Mouse (Mus musculus) erythroid progenitor cell, adult 5-6 weeks (primary cell): ENCODE results near the gene Gm28635. TPM values are rescaled to one million over a fixed set of nuclear protein-coding genes. Genes with fewer than 3 reads are reported as not detected.

Experiments
- ATAC-seq: replicated peaks from 2 replicates; pipeline ENCODE4 v1.8.0; 2016; ENCODE audit warnings: moderate number of reproducible peaks, mild to moderate bottlenecking, moderate TSS enrichment, inconsistent platforms; ENCODE audit not compliant: poor library complexity, low FRiP score, severe bottlenecking
- total RNA-seq, 2 experiments: library from RNA; stranded (forward) in 1 of 2; stranded (reverse) in 1 of 2; fragments of 150-400 nt in 1 of 2; fragments of 186-747, 209-891 nt in 1 of 2; gene quantifications; 2 replicates each; pipeline versions ENCODE4 v1.2.3 to v1.2.4; 2015 to 2017; ENCODE audit warnings: low replicate concordance in 2 of 2

Gene Gm28635
- total RNA-seq (2015; ENCODE audit: low replicate concordance) (not detected in 2 replicates), total RNA-seq (2017; ENCODE audit: low replicate concordance) (1.1 TPM in 1 of 2 replicates, not detected in the other)

DNA sequence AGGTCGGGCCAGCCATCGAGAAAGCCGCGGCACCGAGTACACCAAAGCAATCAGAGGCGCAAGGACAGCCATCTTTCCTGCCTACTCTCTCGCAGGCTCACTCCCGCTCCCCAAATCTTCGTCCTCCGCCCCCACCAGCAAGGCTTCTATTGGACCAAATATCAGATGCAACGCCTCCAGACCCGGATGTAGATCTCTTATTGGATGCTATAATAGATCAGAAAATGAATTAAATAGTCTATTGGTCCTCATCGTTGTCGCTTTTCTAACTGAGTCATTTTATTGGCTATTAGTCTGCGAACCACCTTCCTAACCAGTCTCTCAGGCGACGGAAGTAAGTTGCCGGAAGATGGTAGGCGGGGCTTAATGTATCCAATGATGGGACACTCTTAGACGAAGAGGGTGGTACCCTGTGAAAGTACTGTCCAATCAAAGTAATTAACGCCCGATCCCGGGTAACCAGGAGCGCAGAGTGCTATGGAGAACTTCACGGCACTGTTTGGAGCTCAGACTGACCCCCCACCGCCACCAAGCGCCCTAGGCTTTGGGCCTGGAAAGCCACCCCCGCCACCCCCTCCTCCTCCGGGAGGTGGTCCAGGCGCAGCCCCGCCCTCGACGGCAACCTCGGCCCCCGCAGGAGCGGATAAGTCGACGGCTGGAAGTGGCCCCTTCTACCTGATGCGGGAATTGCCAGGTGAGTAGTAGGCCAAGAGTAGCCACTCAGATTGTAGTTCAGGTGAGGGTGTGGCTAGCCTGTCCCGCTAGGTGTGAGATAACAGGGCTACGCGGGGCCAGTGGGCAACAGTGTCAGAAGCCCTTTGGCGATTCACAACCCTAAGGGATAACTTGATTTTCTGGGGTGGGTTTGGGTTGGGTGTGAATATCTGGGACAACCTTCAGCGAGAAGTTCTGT lies at the start of gene Gm28635, which contains the start of gene Med19:
Gene Gm28635 (minus strand): TSS at position 74 of the 913 bp plus-strand sequence.
Gene Med19 (plus strand): TSS at position 435 of the 913 bp plus-strand sequence.
- ATAC-seq, result peak; percentile 89

- peak; percentile 97 for ATAC-seq
Observed at GRCm38 (mm10) chr2:84727172-84727858, 49.5 kb upstream of the Gm28635 start, which contains the start of gene Clp1. Gene Clp1 (minus strand): TSS chr2:84727350.

GRCm38 (mm10) chr2:84726716-84727115 lies 48.9 kb upstream of the Gm28635 start:
- no peak for ATAC-seq

GRCm38 (mm10) chr2:84725770-84726169 lies 47.9 kb upstream of the Gm28635 start:
- no peak for ATAC-seq

GRCm38 (mm10) chr2:84723856-84724255 lies 46.0 kb upstream of the Gm28635 start:
- ATAC-seq, result no peak

DNA sequence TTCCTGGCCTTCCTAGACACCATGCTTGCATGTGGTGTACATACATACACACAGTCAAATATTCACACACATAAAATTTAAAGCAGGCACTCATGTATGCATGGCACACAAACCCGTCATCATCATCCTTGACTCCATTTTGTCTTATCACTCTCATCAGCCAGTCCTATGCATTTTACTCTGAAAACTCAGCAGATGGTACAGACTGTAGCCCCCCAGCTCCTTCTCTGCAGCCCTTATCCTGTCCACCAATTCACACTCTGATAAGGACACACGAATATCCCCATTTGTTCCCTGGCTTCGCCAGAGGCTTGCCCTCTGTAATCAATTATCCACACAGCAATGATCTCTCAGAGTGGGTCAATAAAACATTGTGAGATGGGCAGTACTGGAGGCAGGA lies 43.3 kb upstream of the Gm28635 start:
- ATAC-seq, result no peak

- ATAC-seq, result no peak
Observed at GRCm38 (mm10) chr2:84720718-84721117, 42.9 kb upstream of the Gm28635 start.

- no peak for ATAC-seq
Observed at GRCm38 (mm10) chr2:84717357-84717756, 39.5 kb upstream of the Gm28635 start.

DNA sequence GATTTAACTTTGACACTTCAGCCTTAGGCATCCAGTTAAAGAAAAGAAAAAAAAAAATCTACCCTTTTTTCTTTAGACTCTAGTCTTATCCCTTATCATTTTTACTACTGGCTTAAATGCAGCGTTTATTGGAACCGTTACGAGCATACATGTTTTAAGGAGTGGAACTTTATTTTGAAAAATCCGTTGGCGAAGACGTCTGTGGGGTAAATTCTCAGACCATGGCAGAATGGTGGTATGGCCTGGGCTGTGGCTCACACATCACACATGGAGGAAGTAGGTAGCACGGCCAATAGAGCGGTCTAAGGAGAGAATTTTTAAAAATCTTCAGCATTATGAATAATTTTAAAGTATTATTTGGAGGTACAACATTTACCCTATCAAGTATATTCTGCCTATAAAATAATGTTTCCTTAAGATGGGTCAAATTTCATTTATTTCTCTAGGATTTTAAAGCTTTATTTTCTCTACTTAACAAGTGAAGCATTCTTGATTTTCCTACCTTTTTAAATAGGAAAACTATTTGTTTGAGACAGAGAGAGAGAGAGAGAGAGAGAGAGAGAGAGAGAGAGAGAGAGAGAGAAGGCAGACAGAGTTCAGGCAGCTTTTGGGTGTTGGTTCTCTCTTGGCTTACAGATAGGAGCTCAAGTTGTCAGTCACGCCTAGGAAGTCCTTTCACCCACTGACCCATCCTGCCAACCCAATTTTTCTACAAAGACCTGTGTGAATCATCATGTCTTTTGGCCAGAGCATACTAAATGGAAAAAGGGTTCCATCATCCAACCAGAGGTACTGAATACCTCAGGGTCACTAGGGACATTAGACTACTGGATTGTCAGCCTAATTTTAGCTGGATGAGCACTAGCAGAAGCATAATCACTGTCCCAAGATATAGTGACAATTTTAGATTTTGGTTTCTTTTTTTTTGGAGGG lies 38.8 kb upstream of the Gm28635 start:
- peak; percentile 48 for ATAC-seq

GRCm38 (mm10) chr2:84715562-84716361 lies 37.9 kb upstream of the Gm28635 start:
- ATAC-seq, result peak; percentile 88

GRCm38 (mm10) chr2:84714811-84715561 lies 37.1 kb upstream of the Gm28635 start, which contains the start of gene Zdhhc5:
Gene Zdhhc5 (minus strand): TSS chr2:84715180.
- ATAC-seq, result peak; percentile 84

DNA sequence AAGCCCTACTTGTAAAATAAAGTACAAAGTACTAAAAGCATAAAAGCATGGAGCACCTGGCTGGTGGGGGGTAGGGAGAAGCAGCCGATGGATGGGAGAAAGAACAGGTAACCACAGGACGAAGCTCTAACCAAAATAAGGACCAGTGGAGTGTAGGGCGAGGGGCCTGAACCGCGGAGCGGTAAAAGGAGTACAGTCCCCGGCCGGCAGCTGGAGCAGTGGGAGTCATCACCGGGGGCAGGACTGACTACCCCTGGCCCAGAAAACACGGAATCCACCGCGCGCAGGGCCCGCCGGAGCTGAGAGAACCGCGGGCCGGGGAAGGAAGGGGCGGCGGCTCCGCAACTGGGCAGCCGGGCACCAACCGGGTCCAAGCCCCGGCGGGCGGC lies 36.6 kb upstream of the Gm28635 start:
- 0 out of 2 replicates have a peak, but pooled peaks have one; percentile 8 for ATAC-seq

GRCm38 (mm10) chr2:84711898-84712297 lies 34.1 kb upstream of the Gm28635 start:
- no peak for ATAC-seq

DNA sequence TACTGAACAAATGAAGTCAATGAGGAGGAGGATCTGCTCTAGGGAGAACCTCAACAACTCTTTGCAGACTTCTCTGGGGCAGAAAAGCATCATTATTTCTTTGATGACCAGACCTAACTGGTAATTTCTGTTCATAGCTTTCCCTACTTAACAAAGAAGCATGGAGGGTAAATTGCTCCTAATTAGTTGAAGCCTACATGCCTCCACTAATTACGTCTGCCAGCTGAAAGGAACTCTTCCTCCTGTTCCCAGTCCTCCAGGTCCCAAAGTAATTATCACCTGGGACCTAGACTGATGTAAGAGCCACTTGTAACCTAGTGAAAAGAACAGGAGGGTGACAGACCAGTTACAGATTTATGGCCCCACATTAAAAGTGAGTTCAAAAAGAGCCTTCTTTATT lies 29.7 kb upstream of the Gm28635 start:
- ATAC-seq, result no peak

DNA sequence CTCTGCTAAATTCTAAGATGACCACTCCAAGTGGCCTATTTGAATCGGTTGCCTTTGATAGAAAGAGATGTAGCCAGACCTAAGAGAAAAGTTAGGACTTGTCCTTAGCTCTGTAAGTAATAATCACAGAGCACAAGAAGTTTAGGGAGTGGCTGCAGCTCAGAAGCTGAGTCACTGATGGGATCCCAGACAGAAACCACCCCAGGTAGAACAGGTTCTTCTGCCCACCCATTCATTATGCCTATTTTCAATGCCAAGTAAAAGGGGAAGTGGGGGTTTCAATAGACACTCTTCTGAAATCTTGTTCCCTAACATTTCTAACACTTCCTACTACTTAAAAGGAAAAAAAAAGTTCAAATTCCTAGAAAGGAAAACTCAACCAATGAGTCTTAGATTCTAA lies 27.5 kb upstream of the Gm28635 start:
- peak; percentile 67 for ATAC-seq

GRCm38 (mm10) chr2:84704329-84704728 lies 26.5 kb upstream of the Gm28635 start:
- ATAC-seq, result no peak

GRCm38 (mm10) chr2:84703497-84703896 lies 25.7 kb upstream of the Gm28635 start:
- no peak for ATAC-seq
